Mouse (Mus musculus) megakaryocyte, embryonic 14.5 days (primary cell): ENCODE data around the gene Pcsk6. TPM values are rescaled to one million over a fixed set of nuclear protein-coding genes. Genes with fewer than 3 reads are reported as not detected.
"Not testable (repeated sequence)": the region's sequence is repeated elsewhere in the genome, so short reads cannot be mapped to it uniquely, and the experiment has no call there.

ENCODE experiments used
- H3K27me3 ChIP-seq: replicated peaks from 2 replicates; pipeline ENCODE3; 2012; ENCODE audit warnings: inconsistent platforms
- H3K36me3 ChIP-seq: replicated peaks from 2 replicates; pipeline ENCODE3; 2012; ENCODE audit warnings: low read length, inconsistent platforms, mixed read lengths
- H3K4me1 ChIP-seq: 2 replicates; pipeline ENCODE4 v1.6.1; 2012; ENCODE audit warnings: inconsistent platforms
- H3K4me3 ChIP-seq: replicated peaks from 2 replicates; pipeline ENCODE3; 2012; ENCODE audit warnings: moderate library complexity, mild to moderate bottlenecking, inconsistent platforms
- H3K9me3 ChIP-seq: 2 replicates; pipeline ENCODE4 v1.6.1; 2012; ENCODE audit warnings: inconsistent platforms
- FLI1 ChIP-seq: IDR thresholded peaks from 2 replicates; pipeline ENCODE4 v1.6.1; 2012; ENCODE audit warnings: low read length, inconsistent platforms, mixed read lengths
- GATA1 ChIP-seq: IDR thresholded peaks from 3 replicates; pipeline ENCODE4 v1.6.1; 2012; ENCODE audit warnings: mixed read lengths, low read length, inconsistent platforms, borderline replicate concordance
- polyA plus RNA-seq: library from polyadenylated mRNA; stranded (reverse); fragments of >175 nt; gene quantifications from 2 replicates; pipeline ENCODE4 v1.2.3, GENCODE M21; 2012; ENCODE audit warnings: low replicate concordance; ENCODE audit not compliant: insufficient read depth

Gene Pcsk6
- polyA plus RNA-seq, 1 experiment: not detected

DNA sequence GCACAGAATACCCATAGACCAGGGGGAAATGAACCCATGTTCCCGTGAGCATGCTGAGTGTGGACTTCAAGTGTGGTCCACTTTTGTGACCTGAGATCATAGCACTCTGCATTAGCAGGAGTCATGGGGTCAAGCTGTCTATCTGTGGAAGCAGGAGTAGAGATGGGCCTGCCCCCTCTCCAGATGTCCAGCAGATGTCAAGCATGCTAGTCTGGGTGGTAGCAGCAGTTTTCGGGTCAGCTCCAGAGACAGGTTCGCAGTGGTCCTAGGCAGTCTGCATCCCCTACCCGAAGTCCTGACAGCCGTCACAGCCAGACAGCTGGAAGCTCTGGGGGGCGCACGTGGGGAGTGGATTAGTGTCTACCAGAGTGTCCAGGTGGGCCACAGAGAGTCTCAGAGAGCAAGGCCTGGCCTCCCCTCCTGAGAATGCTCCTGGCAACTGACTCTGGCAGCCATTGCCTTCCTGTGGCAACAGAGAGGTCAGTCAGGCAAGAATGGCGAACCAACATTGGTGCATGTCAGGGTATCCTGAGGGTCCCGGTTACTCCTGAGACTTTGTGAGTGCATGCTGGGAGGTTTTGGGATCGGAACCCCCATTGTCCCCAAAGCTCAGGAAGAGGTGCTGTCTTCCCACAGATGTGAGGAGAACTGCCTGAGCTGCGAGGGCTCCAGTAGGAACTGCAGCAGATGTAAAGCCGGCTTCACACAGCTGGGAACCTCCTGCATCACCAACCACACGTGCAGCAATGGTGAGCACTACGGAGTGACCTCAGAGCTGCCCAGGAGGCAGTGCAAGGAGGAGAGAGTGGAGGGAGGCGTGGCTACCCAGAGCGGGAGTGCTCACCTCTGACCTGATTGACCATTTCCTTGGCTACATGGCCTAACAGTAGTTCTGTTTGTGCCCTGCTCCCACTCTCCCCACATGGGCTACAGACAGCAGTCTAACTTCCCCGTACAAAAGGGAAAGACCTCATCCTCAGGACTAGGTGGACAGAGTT, 185.7 kb downstream of the Pcsk6 start:
- H3K36me3 ChIP-seq: no peaks in the 10 kb centered on the region
- no peak overlapping the region for H3K4me3 ChIP-seq
- H3K4me1 ChIP-seq: peaks cover 23% of the 10 kb centered on the region
- H3K9me3 ChIP-seq: no peaks in the 10 kb centered on the region
- H3K27me3 ChIP-seq: peaks cover 65% of the 10 kb centered on the region
- no peak for TF ChIP-seq FLI1
- TF ChIP-seq GATA1: no peak

- H3K4me1 ChIP-seq: peaks cover 23% of the 10 kb centered on the region
- H3K27me3 ChIP-seq: peaks cover 65% of the 10 kb centered on the region
- peaks cover 6% of the 10 kb centered on the region for H3K9me3 ChIP-seq
- no peak for TF ChIP-seq FLI1
- no peak for TF ChIP-seq GATA1
- H3K4me3 ChIP-seq: no peak overlapping the region
- no peaks in the 10 kb centered on the region for H3K36me3 ChIP-seq
Measured at GRCm38 (mm10) chr7:66047975-66048374, 186.4 kb downstream of the Pcsk6 start.

DNA sequence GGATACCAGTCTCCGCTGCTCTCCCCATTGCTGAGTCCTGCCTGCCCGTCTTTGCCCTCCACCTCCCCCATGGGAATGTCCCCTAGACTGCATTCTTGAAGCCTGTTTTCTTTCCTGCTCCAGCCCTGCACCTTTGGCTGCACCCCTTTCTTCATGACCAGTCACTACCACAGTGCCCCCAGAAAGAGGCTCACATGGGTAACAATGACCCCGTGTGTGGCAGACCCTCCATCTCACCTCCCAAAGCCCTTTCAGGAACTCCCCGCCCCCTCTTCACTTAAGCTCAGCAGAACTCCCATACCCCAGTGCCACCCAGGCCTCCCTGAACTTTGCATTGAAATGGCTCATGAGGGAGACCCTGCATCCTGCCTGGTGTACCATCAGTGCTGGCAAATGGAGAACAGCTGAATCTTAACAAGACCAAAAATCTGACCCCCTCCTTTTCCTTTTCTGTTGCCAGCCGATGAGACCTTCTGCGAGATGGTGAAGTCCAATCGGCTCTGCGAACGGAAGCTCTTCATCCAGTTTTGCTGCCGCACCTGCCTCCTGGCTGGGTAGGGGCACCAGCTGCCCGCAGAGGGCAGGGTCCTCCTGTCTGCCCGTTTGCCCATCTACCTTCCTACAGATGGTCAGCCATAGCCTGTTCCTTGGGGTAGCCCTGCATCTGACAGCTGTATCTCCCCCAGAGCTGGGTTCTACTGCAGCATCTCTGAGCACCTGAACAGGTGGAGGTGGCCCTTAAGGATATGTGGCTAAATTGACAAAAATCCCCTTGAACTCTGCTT, 187.1 kb downstream of the Pcsk6 start:
- Histone ChIP-seq H3K4me1 (peaks cover 23% of the 10 kb centered on the region), H3K4me3 (no peak overlapping the region), H3K9me3 (peaks cover 7% of the 10 kb centered on the region), H3K36me3 (no peaks in the 10 kb centered on the region), H3K27me3 (peaks cover 62% of the 10 kb centered on the region)
- TF ChIP-seq GATA1 (no peak), FLI1 (no peak)

DNA sequence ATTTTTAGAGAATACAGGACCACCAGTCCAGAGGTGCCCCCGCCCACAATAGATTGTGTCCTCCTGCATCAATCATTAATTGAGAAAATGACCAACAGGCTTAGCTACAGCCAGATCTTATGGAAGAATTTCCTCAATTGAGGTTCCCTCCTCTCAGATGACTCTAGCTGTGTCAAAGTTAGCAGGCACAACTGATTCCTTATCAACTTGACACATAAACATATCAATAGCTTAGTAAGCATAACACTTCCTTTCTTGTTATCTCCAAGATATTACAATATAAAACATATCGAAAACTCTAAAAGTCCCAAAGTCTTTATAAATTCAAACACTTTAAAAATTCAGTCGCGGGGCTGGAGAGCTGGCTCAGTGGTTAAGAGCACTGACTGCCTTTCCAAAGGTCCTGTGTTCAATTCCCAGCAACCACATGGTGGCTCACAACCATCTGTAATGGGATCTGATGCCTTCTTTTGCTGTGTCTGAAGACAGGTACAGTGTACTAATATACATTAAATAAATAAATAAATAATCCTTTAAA, 192.5 kb downstream of the Pcsk6 start:
- Histone ChIP-seq H3K36me3 (no peaks in the 10 kb centered on the region), H3K4me1 (peaks cover 20% of the 10 kb centered on the region), H3K4me3 (no peak overlapping the region), H3K27me3 (peaks cover 17% of the 10 kb centered on the region), H3K9me3 (peaks cover 15% of the 10 kb centered on the region)
- TF ChIP-seq FLI1 (no peak), GATA1 (no peak)

GRCm38 (mm10) chr7:66055356-66055755, 193.8 kb downstream of the Pcsk6 start:
- Histone ChIP-seq H3K9me3 (peaks cover 15% of the 10 kb centered on the region), H3K4me1 (peaks cover 31% of the 10 kb centered on the region)
- not testable (repeated sequence) for H3K36me3 ChIP-seq, H3K27me3 ChIP-seq, H3K4me3 ChIP-seq

DNA sequence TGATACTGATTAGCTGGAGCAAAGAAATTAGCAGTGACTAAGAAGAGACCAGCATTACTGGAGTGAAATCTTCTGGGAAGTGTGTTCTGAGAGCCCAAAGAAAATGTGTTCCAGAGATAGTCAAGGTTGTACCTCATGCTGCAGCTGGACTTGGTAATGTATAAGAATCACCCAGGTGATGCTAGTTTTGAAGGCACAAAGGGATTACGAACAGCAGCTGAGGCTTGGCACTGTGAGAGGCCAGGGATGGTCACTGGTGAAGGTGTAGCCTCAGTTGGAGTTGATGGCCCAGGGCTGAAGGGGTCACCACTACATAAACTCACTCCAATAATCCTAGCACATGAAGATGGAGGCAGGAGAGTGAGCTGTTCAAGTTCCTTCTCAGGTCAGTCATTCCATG, 197.2 kb downstream of the Pcsk6 start, which contains the start of gene Snrpa1:
Gene Snrpa1 (plus strand): TSS at position 301 of the 400 bp plus-strand sequence.
- peak within 1 kb of the TSS; percentile 99 for H3K4me3 ChIP-seq
- peaks cover 9% of the 10 kb centered on the region for H3K9me3 ChIP-seq

GRCm38 (mm10) chr7:66060066-66060956, 198.8 kb downstream of the Pcsk6 start:
- H3K27me3 ChIP-seq: peaks cover 3% of the 10 kb centered on the region
- TF ChIP-seq GATA1: no peak
- TF ChIP-seq FLI1: no peak
- peaks cover 9% of the 10 kb centered on the region for H3K9me3 ChIP-seq
- peak overlapping the region; percentile 99 for H3K4me3 ChIP-seq
- peaks cover 32% of the 10 kb centered on the region for H3K36me3 ChIP-seq
- peaks cover 35% of the 10 kb centered on the region for H3K4me1 ChIP-seq

More for the DNA sequence above, 197.2 kb downstream of the Pcsk6 start, which contains the start of gene Snrpa1:
- TF ChIP-seq GATA1: no peak
- TF ChIP-seq FLI1: no peak
- Histone ChIP-seq H3K27me3 (peaks cover 3% of the 10 kb centered on the region), H3K36me3 (peaks cover 17% of the 10 kb centered on the region), H3K4me1 (peaks cover 35% of the 10 kb centered on the region)

GRCm38 (mm10) chr7:66061057-66061456, 199.5 kb downstream of the Pcsk6 start:
- Histone ChIP-seq H3K36me3 (peaks cover 39% of the 10 kb centered on the region), H3K9me3 (peaks cover 9% of the 10 kb centered on the region), H3K27me3 (peaks cover 3% of the 10 kb centered on the region), H3K4me1 (peaks cover 35% of the 10 kb centered on the region), H3K4me3 (peak overlapping the region; percentile 99)
- TF ChIP-seq FLI1: no peak
- no peak for TF ChIP-seq GATA1

DNA sequence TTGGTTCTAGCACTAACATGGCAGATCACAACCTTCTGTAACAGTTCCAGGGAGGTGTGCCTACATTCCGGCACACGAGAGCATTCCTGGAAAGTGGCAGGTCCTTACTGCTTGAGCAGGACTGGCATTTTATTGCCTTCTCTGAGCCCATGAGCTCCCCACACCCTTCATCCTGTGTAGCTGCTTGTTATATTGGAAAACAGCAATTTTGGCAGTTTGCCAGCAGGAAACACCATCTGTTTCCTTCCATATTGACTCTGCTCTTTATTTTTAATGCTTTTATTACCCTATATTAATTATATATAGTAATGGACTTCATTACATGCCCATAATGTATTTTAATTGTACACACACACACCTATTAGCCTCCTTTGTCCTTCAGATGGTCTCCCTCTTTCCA, 214.9 kb downstream of the Pcsk6 start:
- no peaks in the 10 kb centered on the region for H3K9me3 ChIP-seq
- peaks cover 68% of the 10 kb centered on the region for H3K36me3 ChIP-seq
- H3K27me3 ChIP-seq: no peaks in the 10 kb centered on the region
- peaks cover 50% of the 10 kb centered on the region for H3K4me1 ChIP-seq
- no peak overlapping the region for H3K4me3 ChIP-seq
- TF ChIP-seq GATA1: no peak
- TF ChIP-seq FLI1: no peak
